Mouse (Mus musculus) limb, embryonic 11.5 days (tissue): Measurements from ENCODE around the gene Nos1ap. TPM values are rescaled to one million over a fixed set of nuclear protein-coding genes. Genes with fewer than 3 reads are reported as not detected.

Experiments used
- ATAC-seq: fragments of 200-750 bp; cut with Nextera tagmentation; 2 replicates; pipeline ENCODE4 v1.8.0; 2017; ENCODE audit warnings: low read depth; ENCODE audit not compliant: insufficient number of reproducible peaks, low FRiP score, low TSS enrichment
- DNase-seq: peaks from one replicate; pipeline ENCODE4 v3.0.0-alpha.2; 2015; ENCODE audit warnings: low spot score
- H3K27ac ChIP-seq: fragments of 300-500 bp; sonication (generic); replicated peaks from 2 replicates; pipeline ENCODE4 v1.5.1; 2014; ENCODE audit warnings: low read depth, mild to moderate bottlenecking, low read length
- H3K27me3 ChIP-seq: fragments of 300-500 bp; sonication (generic); 2 replicates; pipeline ENCODE4 v1.6.1; 2014; ENCODE audit warnings: mild to moderate bottlenecking, low read length, mixed read lengths; ENCODE audit not compliant: control insufficient read depth, insufficient read depth
- H3K36me3 ChIP-seq: fragments of 300-500 bp; sonication (generic); 2 replicates; pipeline ENCODE4 v1.6.1; 2014; ENCODE audit warnings: mild to moderate bottlenecking, low read length, moderate library complexity, mixed read lengths; ENCODE audit not compliant: control insufficient read depth, insufficient read depth
- H3K4me1 ChIP-seq: fragments of 300-500 bp; sonication (generic); 2 replicates; pipeline ENCODE4 v1.6.1; 2014; ENCODE audit warnings: low read length, mixed read lengths; ENCODE audit not compliant: control insufficient read depth, insufficient read depth
- H3K4me2 ChIP-seq: fragments of 300-500 bp; sonication (generic); 2 replicates; pipeline ENCODE4 v1.6.1; 2014; ENCODE audit warnings: low read depth, mild to moderate bottlenecking, moderate library complexity; ENCODE audit not compliant: severe bottlenecking
- H3K4me3 ChIP-seq: fragments of 300-500 bp; sonication (generic); 2 replicates; pipeline ENCODE4 v1.5.1; 2014; ENCODE audit warnings: low read depth, low read length
- H3K9ac ChIP-seq: fragments of 300-500 bp; sonication (generic); 2 replicates; pipeline ENCODE4 v1.6.1; 2014; ENCODE audit warnings: mild to moderate bottlenecking, low read length
- H3K9me3 ChIP-seq: fragments of 300-500 bp; sonication (generic); 2 replicates; pipeline ENCODE4 v1.6.1; 2016; ENCODE audit warnings: low read length; ENCODE audit not compliant: control insufficient read depth
- WGBS: fragments of 180-500 bp; shearing (Covaris S2); extraction: QIAGEN DNeasy Blood & Tissue Kit; methylation state at CpG from one replicate; pipeline ENCODE4 v1.1.7; 2014; 5-methylcytosine and 5-hydroxymethylcytosine counted together
- polyA plus RNA-seq: library from polyadenylated mRNA; unstranded; fragments of >200 nt; fragmentation: Nextera tagmentation; extraction: Ambion mirVana; gene quantifications from 2 replicates; pipeline ENCODE4 v1.2.1, GENCODE M21; 2014

Gene Nos1ap
- polyA plus RNA-seq, 1 experiment from 2014 or later = 5.6 TPM

DNA sequence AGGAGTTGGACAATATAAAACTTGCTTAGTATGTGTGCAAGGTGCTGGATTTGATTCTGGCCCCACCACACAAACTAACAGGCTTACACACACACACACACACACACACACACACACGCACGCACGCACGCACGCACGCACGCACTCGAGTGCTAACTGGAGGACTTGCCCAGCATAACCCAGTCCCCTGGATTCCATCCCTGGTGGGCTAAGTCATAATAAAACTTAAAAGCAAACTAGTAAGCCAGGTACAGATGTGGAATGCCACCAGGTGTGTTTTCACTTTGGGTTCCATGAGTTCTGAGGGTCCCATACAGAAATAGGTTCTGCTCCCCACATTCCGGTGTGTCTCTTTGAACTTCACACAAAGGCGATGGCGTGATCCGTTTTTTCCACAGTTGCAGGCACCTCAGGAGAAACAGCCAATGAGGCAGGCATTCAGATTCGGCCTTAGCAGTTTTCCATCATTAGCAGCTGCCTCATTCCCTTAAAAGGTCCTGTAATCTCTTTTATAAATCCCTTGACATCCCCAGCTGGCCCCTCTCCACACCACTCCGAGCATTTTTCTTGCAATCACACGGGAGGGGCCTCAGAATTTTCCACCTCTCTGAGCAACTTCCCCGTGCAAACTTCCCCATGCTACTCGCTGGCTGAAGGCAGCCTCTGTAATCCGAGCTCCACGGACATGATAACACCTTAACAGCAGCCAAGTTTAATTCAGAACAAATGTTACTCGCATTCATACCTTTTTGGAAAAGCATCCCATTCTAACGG is 15.8 kb upstream of the Nos1ap start:
- no peaks in the 10 kb centered on the region for H3K9me3 ChIP-seq
- peak; percentile 35 for DNase-seq
- 44% methylated on average over 21 of the region's 21 CpGs for WGBS
- H3K27ac ChIP-seq = no peak overlapping the region; the same call in 1 of the 2 replicates
- no peaks in the 10 kb centered on the region for H3K27me3 ChIP-seq
- peaks cover 4% of the 10 kb centered on the region; the same call in 1 of the 2 replicates for H3K4me1 ChIP-seq
- no peaks in the 10 kb centered on the region for H3K36me3 ChIP-seq
- ATAC-seq = no peak
- H3K4me3 ChIP-seq = no peak overlapping the region
- no peak overlapping the region for H3K9ac ChIP-seq
- no peak overlapping the region for H3K4me2 ChIP-seq

- H3K9me3 ChIP-seq = no peaks in the 10 kb centered on the region
- no peak overlapping the region for H3K4me2 ChIP-seq
- H3K4me1 ChIP-seq = no peaks in the 10 kb centered on the region
- no peak overlapping the region for H3K27ac ChIP-seq
- H3K4me3 ChIP-seq = no peak overlapping the region
- no peak for DNase-seq
- H3K9ac ChIP-seq = no peak overlapping the region
- H3K36me3 ChIP-seq = no peaks in the 10 kb centered on the region
- no peak for ATAC-seq
- no peaks in the 10 kb centered on the region for H3K27me3 ChIP-seq
- WGBS = 94% methylated on average over 7 of the region's 7 CpGs
These were observed 4.9 kb upstream of the Nos1ap start for GRCm38 (mm10) chr1:170594575-170594974.

DNA sequence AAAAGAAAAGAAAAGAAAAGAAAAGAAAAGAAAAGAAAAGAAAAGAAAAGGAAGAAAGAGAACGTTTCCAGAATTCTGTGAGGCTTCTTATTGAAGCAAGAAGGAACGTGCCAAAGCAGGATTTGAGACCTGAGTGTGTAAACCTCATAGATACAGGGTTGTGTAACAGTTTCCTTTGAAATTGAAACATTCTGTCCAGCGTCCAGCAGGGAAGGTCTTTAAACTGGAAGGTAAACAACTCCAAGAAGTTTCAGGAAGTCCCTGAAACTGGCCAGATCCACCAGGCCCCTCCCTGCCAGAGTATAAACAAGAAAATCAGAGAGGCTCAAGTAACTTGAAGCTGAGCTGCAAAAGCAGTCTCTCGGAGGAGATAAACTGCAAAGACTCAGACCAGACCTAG is 870 bp upstream of the Nos1ap start:
- Histone ChIP-seq H3K9ac (no peak overlapping the region), H3K27ac (no peak overlapping the region), H3K27me3 (no peaks in the 10 kb centered on the region), H3K4me1 (0 out of 2 replicates have a peak, but pooled peaks cover 4% of the 10 kb centered on the region), H3K36me3 (no peaks in the 10 kb centered on the region), H3K4me3 (no peak overlapping the region), H3K9me3 (no peaks in the 10 kb centered on the region), H3K4me2 (no peak overlapping the region)
- WGBS = 72% methylated on average over 4 of the region's 4 CpGs
- no peak for ATAC-seq
- DNase-seq = no peak

GRCm38 (mm10) chr1:170590041-170590360 is 340 bp upstream of the Nos1ap start:
- ATAC-seq = no peak
- 4% methylated on average over 11 of the region's 11 CpGs for WGBS
- Histone ChIP-seq H3K36me3 (no peaks in the 10 kb centered on the region), H3K4me1 (0 out of 2 replicates have a peak, but pooled peaks cover 4% of the 10 kb centered on the region), H3K4me3 (peak overlapping the region; percentile 79), H3K27me3 (no peaks in the 10 kb centered on the region), H3K4me2 (peak overlapping the region; percentile 97), H3K9ac (peak overlapping the region; percentile 74), H3K9me3 (no peaks in the 10 kb centered on the region), H3K27ac (no peak overlapping the region)
- no peak for DNase-seq

GRCm38 (mm10) chr1:170588879-170589218 is 812 bp downstream of the Nos1ap start:
- Histone ChIP-seq H3K27ac (no peak overlapping the region), H3K9me3 (no peaks in the 10 kb centered on the region), H3K4me3 (peak overlapping the region; percentile 79), H3K36me3 (no peaks in the 10 kb centered on the region; the same call in 1 of the 2 replicates), H3K4me1 (0 out of 2 replicates have a peak, but pooled peaks cover 4% of the 10 kb centered on the region), H3K9ac (peak overlapping the region; percentile 74), H3K4me2 (peak overlapping the region; percentile 97), H3K27me3 (no peaks in the 10 kb centered on the region)
- 5% methylated on average over 8 of the region's 8 CpGs for WGBS
- no peak for DNase-seq
- ATAC-seq = peak; percentile 45

DNA sequence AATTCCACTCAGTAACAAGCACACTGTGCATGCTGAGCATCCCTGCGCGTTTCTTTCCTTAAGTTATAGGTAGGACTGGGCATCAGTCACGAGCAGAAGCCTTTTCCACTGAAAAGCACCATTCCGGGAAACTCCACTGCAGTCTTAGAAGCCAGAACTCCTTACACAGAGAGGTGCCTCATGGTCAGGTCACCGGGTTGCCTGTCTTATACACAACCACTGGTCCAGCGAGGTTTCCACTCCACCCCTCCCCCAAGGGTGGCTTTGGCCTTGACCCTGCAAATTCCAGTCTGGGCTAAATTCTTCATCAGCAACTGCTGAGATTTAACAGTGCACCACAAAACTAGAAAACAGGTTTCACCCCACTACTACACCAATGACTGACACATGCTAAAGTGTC is 1.3 kb downstream of the Nos1ap start:
- WGBS = 33% methylated on average over 6 of the region's 6 CpGs
- ATAC-seq = no peak
- Histone ChIP-seq H3K4me2 (peak overlapping the region; percentile 97), H3K4me1 (0 out of 2 replicates have a peak, but pooled peaks cover 4% of the 10 kb centered on the region), H3K9ac (no peak overlapping the region), H3K4me3 (no peak overlapping the region), H3K27ac (no peak overlapping the region), H3K36me3 (no peaks in the 10 kb centered on the region; the same call in 1 of the 2 replicates), H3K9me3 (no peaks in the 10 kb centered on the region), H3K27me3 (no peaks in the 10 kb centered on the region)
- DNase-seq = peak; percentile 37

- H3K27ac ChIP-seq = no peak overlapping the region
- 86% methylated on average over 6 of the region's 6 CpGs for WGBS
- ATAC-seq = no peak
- no peaks in the 10 kb centered on the region; the same call in 1 of the 2 replicates for H3K36me3 ChIP-seq
- no peak for DNase-seq
- no peak overlapping the region for H3K4me2 ChIP-seq
- H3K4me1 ChIP-seq = 0 out of 2 replicates have a peak, but pooled peaks cover 4% of the 10 kb centered on the region
- no peak overlapping the region for H3K9ac ChIP-seq
- H3K27me3 ChIP-seq = no peaks in the 10 kb centered on the region
- H3K9me3 ChIP-seq = no peaks in the 10 kb centered on the region
- H3K4me3 ChIP-seq = no peak overlapping the region
These were observed 2.9 kb downstream of the Nos1ap start for GRCm38 (mm10) chr1:170586715-170587114.

DNA sequence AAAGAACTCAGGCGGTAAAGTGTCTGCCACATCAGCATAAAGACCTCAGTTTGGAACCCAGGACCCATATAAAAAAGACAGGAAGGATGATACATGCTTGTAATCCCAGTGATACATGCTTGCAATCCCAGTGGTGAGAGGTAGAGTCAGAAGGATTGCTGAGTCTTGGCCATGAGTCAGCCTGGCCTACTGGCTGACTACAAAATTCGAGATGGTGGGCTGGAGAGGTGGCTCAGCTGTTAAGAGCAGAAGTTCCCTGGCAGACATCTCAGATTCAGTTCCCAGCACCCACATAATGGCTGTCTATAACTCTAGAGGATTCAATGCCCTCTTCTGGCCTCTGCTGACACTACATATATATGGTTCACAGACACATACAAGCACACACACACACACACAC is 5.7 kb downstream of the Nos1ap start:
- WGBS = 86% methylated on average over 2 of the region's 2 CpGs
- ATAC-seq = no peak

More for the DNA sequence above, 5.7 kb downstream of the Nos1ap start:
- no peak overlapping the region for H3K9ac ChIP-seq
- no peak overlapping the region for H3K4me2 ChIP-seq
- no peaks in the 10 kb centered on the region; the same call in 1 of the 2 replicates for H3K36me3 ChIP-seq
- no peak overlapping the region for H3K4me3 ChIP-seq
- H3K4me1 ChIP-seq = 0 out of 2 replicates have a peak, but pooled peaks cover 7% of the 10 kb centered on the region
- no peaks in the 10 kb centered on the region for H3K9me3 ChIP-seq
- H3K27ac ChIP-seq = no peak overlapping the region
- no peaks in the 10 kb centered on the region for H3K27me3 ChIP-seq
- no peak for DNase-seq
